Mouse (Mus musculus): ENCODE results near the gene Nptx1.

DNA sequence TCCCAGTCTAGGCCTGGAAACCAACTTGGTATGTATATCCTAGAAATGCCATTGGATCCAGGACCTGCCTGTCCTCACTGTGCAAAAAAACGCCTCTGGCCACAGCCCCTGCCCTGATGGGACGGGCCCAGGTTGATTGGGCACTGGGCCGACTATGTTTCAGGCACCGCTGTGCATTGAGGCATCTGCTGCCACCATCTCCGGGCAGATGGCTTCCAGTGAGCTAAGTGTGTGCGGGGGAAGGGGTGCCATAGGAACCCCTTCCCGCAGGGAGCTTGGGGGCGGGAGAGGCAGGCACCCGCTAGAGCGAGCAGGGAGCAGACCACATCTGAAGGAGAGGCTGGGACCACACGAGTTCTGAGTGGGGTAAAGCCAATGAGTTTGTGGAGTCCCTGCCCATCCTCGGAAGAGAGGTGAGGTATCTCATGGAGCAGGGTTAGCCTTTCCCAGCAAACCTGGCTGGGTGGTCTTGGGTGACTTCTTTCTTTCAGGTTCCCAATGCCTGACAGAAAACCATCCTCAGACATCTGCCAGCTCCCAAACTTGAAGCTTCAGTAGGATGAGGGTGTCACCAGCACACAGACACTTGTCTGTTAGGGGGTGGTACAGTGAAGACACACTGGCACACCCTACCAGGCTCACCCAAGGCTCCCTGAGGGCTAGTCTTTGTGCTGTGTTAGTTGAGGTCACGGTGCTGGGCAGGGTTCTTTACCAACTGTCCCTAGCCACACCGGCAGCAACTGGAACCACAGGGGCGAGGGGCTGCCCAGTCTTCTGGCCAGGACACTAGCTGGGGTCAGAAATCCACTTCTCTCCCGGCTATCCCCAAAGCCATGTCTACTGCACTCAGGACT, 31.5 kb downstream of the Nptx1 start:
- TF ChIP-seq CTCF (IDR thresholded peaks at IDR 0.05; ENCODE audit: borderline replicate concordance, control insufficient read depth, extremely low read depth, insufficient read depth, low read length, poor library complexity) (no peak), POLR2A (IDR thresholded peaks at IDR 0.05; ENCODE audit: control insufficient read depth, extremely low read depth, insufficient read depth, low read length, poor library complexity) (no peak)
